Mouse (Mus musculus): ENCODE results near the gene Psmd3. TPM values are rescaled to one million over a fixed set of nuclear protein-coding genes. Genes with fewer than 3 reads are reported as not detected.
A peak's percentile ranks its signal among the peaks of the same experiment; 100 is the strongest.

Gene Psmd3
- polyA plus RNA-seq, 1 experiment from 2014 or later = 222 TPM

DNA sequence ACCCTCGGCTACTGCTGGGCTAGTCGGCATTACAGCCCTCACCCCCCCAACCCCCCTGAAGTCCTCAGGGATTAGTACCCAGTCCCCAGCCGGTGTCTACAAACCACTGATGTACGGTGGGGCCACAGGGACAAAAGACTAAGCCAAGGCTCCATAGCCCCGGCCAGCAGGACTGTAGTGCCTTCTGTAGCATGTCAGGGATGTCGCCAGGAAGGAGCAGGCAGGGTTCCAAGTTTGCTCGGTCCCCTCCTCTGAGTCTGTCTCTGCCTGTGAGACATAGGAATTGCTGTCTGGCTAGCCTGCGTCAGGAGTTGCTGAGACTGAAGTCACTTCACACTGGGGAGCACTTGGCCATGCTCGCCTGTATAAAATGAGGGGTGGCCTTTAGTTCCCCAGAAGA is 11.9 kb downstream of the Psmd3 start:
- H3K27me3 ChIP-seq = no peaks in the 10 kb centered on the region
- H3K36me3 ChIP-seq = peaks cover 76% of the 10 kb centered on the region
- no peak overlapping the region for H3K4me2 ChIP-seq (replicated peaks)
- ATAC-seq (ENCODE audit: low FRiP score) = no peak
- 89% methylated on average over 9 of the region's 9 CpGs for WGBS
- H3K27ac ChIP-seq = 0 out of 2 replicates have a peak overlapping the region, but pooled peaks have one; percentile 2
- no peak overlapping the region for H3K9ac ChIP-seq
- no peak overlapping the region for H3K4me3 ChIP-seq
- no peaks in the 10 kb centered on the region for H3K9me3 ChIP-seq (replicated peaks)
- no peaks in the 10 kb centered on the region for H3K4me1 ChIP-seq

GRCm38 (mm10) chr11:98695408-98695807 is 13.1 kb downstream of the Psmd3 start:
- no peak overlapping the region for H3K9ac ChIP-seq
- WGBS = 76% methylated on average over 14 of the region's 14 CpGs

DNA sequence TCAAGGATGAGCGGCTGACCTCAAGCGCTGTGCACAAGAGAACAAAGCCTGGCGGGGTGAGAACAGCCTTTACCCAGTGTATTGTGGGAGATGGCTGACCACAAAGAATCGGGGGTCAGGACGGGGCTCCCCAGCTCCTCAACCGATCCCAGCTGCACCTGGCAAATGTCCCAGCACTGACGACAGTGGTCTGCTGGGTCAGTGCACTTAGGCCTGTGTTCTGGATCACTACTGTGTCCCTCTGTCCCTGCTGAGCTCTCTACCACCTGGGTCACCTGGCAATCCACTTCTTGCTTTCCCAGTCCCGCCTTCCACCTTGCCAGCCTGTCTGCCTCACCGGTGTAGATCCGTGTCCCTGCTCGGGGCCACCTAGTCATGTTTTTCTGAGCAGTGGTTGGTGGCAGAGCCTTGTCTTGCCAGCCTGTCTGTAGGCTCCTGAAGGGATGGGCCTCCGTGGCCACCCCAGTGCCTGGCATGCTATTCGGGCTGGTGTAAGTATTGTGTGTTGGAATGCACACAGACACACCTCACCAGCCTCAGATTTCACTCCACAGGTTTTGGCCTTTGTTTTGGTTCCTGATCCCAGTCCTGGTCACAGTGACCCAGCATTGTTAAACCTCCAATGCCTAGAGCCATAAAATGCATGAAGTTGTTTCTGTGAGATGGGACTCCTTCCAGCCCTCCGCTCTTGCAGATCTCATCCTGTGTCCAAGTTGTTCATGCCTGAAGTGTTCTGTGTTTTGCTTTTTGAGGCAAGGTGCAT is 14.3 kb downstream of the Psmd3 start:
- H3K4me1 ChIP-seq = no peaks in the 10 kb centered on the region; the same call in 1 of the 2 replicates
- no peaks in the 10 kb centered on the region for H3K9me3 ChIP-seq (replicated peaks)
- 86% methylated on average over 14 of the region's 14 CpGs for WGBS
- peaks cover 53% of the 10 kb centered on the region for H3K36me3 ChIP-seq
- no peak overlapping the region; the same call in 1 of the 2 replicates for H3K27ac ChIP-seq
- H3K27me3 ChIP-seq = no peaks in the 10 kb centered on the region
- H3K9ac ChIP-seq = no peak overlapping the region
- no peak overlapping the region for H3K4me2 ChIP-seq (replicated peaks)
- no peak overlapping the region for H3K4me3 ChIP-seq
- no peak for ATAC-seq (ENCODE audit: low FRiP score)

More at GRCm38 (mm10) chr11:98695408-98695807, 13.1 kb downstream of the Psmd3 start:
- no peak for ATAC-seq (ENCODE audit: low FRiP score)
- H3K27me3 ChIP-seq = no peaks in the 10 kb centered on the region
- no peak overlapping the region for H3K27ac ChIP-seq
- H3K4me3 ChIP-seq = no peak overlapping the region
- no peak overlapping the region for H3K4me2 ChIP-seq (replicated peaks)
- H3K36me3 ChIP-seq = peaks cover 65% of the 10 kb centered on the region
- no peaks in the 10 kb centered on the region; the same call in 1 of the 2 replicates for H3K4me1 ChIP-seq
- no peaks in the 10 kb centered on the region for H3K9me3 ChIP-seq (replicated peaks)

DNA sequence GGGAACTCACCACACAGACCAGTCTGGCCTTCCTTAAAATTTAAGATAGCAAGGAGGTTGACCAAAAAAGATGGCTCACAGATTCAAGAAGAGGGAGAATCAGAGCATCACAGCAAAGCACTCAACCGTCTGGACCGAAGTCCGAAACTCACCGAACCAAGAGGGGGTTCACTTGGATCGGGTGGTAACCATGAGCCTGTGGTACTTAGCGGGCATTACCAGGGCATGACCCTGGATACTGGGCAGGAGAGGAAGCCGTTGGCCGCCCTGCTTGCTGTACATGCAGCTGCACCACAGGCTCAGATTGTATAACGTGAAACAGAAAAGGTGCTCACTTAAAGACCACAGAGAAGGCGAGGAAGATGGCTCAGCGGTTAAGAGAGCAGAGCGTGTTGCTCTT is 14.9 kb downstream of the Psmd3 start:
- ATAC-seq (ENCODE audit: low FRiP score) = no peak
- H3K4me3 ChIP-seq = no peak overlapping the region
- peaks cover 47% of the 10 kb centered on the region for H3K36me3 ChIP-seq
- WGBS = 92% methylated on average over 12 of the region's 12 CpGs
- H3K9me3 ChIP-seq (replicated peaks) = no peaks in the 10 kb centered on the region
- no peaks in the 10 kb centered on the region; the same call in 1 of the 2 replicates for H3K4me1 ChIP-seq
- H3K9ac ChIP-seq = no peak overlapping the region
- H3K4me2 ChIP-seq (replicated peaks) = no peak overlapping the region
- H3K27ac ChIP-seq = no peak overlapping the region; the same call in 1 of the 2 replicates
- no peaks in the 10 kb centered on the region for H3K27me3 ChIP-seq

- H3K4me3 ChIP-seq = no peak overlapping the region
Observed at GRCm38 (mm10) chr11:98698849-98699640, 16.7 kb downstream of the Psmd3 start.

GRCm38 (mm10) chr11:98699911-98700310 is 17.6 kb downstream of the Psmd3 start:
- no peak overlapping the region for H3K4me3 ChIP-seq
- no peaks in the 10 kb centered on the region for H3K27me3 ChIP-seq
- H3K9ac ChIP-seq = no peak overlapping the region
- H3K9me3 ChIP-seq (replicated peaks) = no peaks in the 10 kb centered on the region
- peaks cover 31% of the 10 kb centered on the region for H3K36me3 ChIP-seq
- H3K27ac ChIP-seq = no peak overlapping the region
- ATAC-seq (ENCODE audit: low FRiP score) = 0 out of 2 replicates have a peak, but pooled peaks have one; percentile 46
- WGBS = 41% methylated on average over 4 of the region's 4 CpGs
- no peak overlapping the region for H3K4me2 ChIP-seq (replicated peaks)
- H3K4me1 ChIP-seq = no peaks in the 10 kb centered on the region; the same call in 1 of the 2 replicates

More at GRCm38 (mm10) chr11:98698849-98699640, 16.7 kb downstream of the Psmd3 start:
- Histone ChIP-seq H3K4me1 (no peaks in the 10 kb centered on the region; the same call in 1 of the 2 replicates), H3K27me3 (no peaks in the 10 kb centered on the region), H3K36me3 (peaks cover 31% of the 10 kb centered on the region), H3K4me2 (replicated peaks) (no peak overlapping the region), H3K27ac (0 out of 2 replicates have a peak overlapping the region, but pooled peaks have one; percentile 17), H3K9me3 (replicated peaks) (no peaks in the 10 kb centered on the region), H3K9ac (0 out of 2 replicates have a peak overlapping the region, but pooled peaks have one; percentile 13)
- 82% methylated on average over 16 of the region's 16 CpGs for WGBS
- no peak for ATAC-seq (ENCODE audit: low FRiP score)

- no peak within 1 kb of the TSS for H3K9ac ChIP-seq
- 43% methylated on average over 10 of the region's 10 CpGs for WGBS
Observed at GRCm38 (mm10) chr11:98701213-98701670, 18.9 kb downstream of the Psmd3 start, which contains the start of gene Csf3. Gene Csf3 (plus strand): TSS chr11:98701263.

GRCm38 (mm10) chr11:98702323-98702722 is 20.0 kb downstream of the Psmd3 start:
- H3K36me3 ChIP-seq = peaks cover 36% of the 10 kb centered on the region
- WGBS = 83% methylated on average over 5 of the region's 5 CpGs
- H3K4me3 ChIP-seq = no peak overlapping the region
- no peak overlapping the region for H3K9ac ChIP-seq
- no peaks in the 10 kb centered on the region for H3K27me3 ChIP-seq
- no peak overlapping the region for H3K4me2 ChIP-seq (replicated peaks)
- ATAC-seq (ENCODE audit: low FRiP score) = no peak
- no peaks in the 10 kb centered on the region for H3K9me3 ChIP-seq (replicated peaks)
- no peak overlapping the region for H3K27ac ChIP-seq
- H3K4me1 ChIP-seq = no peaks in the 10 kb centered on the region; the same call in 1 of the 2 replicates

More at GRCm38 (mm10) chr11:98701213-98701670, 18.9 kb downstream of the Psmd3 start, which contains the start of gene Csf3:
- no peak within 1 kb of the TSS for H3K4me2 ChIP-seq (replicated peaks)
- H3K27ac ChIP-seq = no peak within 1 kb of the TSS
- no peaks in the 10 kb centered on the region for H3K27me3 ChIP-seq
- no peaks in the 10 kb centered on the region for H3K9me3 ChIP-seq (replicated peaks)
- no peak for ATAC-seq (ENCODE audit: low FRiP score)
- H3K4me3 ChIP-seq = no peak within 1 kb of the TSS
- no peaks in the 10 kb centered on the region; the same call in 1 of the 2 replicates for H3K4me1 ChIP-seq
- peaks cover 31% of the 10 kb centered on the region for H3K36me3 ChIP-seq

GRCm38 (mm10) chr11:98705021-98705420 is 22.7 kb downstream of the Psmd3 start:
- H3K9ac ChIP-seq = no peak overlapping the region
- no peak overlapping the region for H3K4me3 ChIP-seq
- H3K9me3 ChIP-seq (replicated peaks) = no peaks in the 10 kb centered on the region
- no peaks in the 10 kb centered on the region for H3K27me3 ChIP-seq
- ATAC-seq (ENCODE audit: low FRiP score) = no peak
- no peak overlapping the region for H3K4me2 ChIP-seq (replicated peaks)
- H3K36me3 ChIP-seq = peaks cover 63% of the 10 kb centered on the region
- WGBS = 92% methylated on average over 10 of the region's 10 CpGs
- no peak overlapping the region for H3K27ac ChIP-seq
- peaks cover 6% of the 10 kb centered on the region for H3K4me1 ChIP-seq

GRCm38 (mm10) chr11:98707401-98708281 is 25.3 kb downstream of the Psmd3 start:
- Histone ChIP-seq H3K9ac (no peak overlapping the region), H3K4me2 (replicated peaks) (no peak overlapping the region), H3K27ac (no peak overlapping the region), H3K4me1 (peaks cover 6% of the 10 kb centered on the region), H3K36me3 (peaks cover 81% of the 10 kb centered on the region), H3K9me3 (replicated peaks) (no peaks in the 10 kb centered on the region), H3K27me3 (no peaks in the 10 kb centered on the region), H3K4me3 (no peak overlapping the region)
- WGBS = 88% methylated on average over 22 of the region's 22 CpGs
- ATAC-seq (ENCODE audit: low FRiP score) = no peak

DNA sequence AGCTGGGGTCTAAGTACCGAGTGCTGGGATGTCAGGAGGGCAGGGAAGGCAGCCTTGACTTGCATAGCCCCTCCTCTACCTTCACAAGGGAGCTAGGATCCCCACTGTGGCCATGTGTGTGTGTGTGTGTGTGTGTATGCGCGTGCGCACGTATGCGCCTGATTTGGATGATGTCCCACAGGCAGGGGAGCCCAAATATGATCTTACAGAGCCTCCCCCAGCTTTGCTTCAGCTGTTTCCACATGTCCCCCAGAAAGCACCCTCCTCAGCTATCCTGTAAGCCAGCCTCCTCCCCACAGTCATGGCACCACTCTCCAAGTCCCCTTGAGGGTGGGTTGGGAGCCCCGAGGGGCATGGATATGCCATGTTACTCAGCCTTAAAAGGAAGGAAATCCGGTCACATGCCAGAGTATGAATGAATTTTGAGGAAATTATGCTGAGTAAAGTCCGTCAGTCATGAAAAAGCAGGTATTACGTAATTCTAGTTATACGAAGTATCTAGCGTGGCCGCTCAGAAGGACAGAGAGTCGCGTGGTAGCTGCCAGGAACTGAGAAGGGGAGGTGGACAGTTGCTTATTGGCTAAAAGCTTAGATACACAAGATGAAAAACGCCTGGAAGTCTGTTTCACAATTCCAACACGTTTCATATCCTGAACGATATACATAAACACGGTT is 26.1 kb downstream of the Psmd3 start:
- no peak for ATAC-seq (ENCODE audit: low FRiP score)
- peaks cover 88% of the 10 kb centered on the region for H3K36me3 ChIP-seq

More for the DNA sequence above, 26.1 kb downstream of the Psmd3 start:
- no peak overlapping the region for H3K4me3 ChIP-seq
- H3K27ac ChIP-seq = no peak overlapping the region
- H3K27me3 ChIP-seq = no peaks in the 10 kb centered on the region
- 88% methylated on average over 19 of the region's 19 CpGs for WGBS
- H3K9me3 ChIP-seq (replicated peaks) = no peaks in the 10 kb centered on the region
- H3K4me1 ChIP-seq = peaks cover 6% of the 10 kb centered on the region
- no peak overlapping the region for H3K4me2 ChIP-seq (replicated peaks)
- no peak overlapping the region for H3K9ac ChIP-seq
